Mouse (Mus musculus): ENCODE data around the gene Gatb.

GRCm38 (mm10) chr3:85703141-85703882 lies 129.4 kb downstream of the Gatb start:
- TF ChIP-seq CTCF (conservative IDR thresholded peaks at IDR 0.05; ENCODE audit: low read length), result no peak
- TF ChIP-seq POU5F1 (IDR thresholded peaks at IDR 0.05; ENCODE audit: borderline replicate concordance, low read length), result no peak
